Mouse (Mus musculus) yolk sac, embryonic 10.5 days (tissue): Measurements from ENCODE around the gene Cda.

Source experiments
- DNase-seq: peaks from one replicate; pipeline ENCODE4 v3.0.0-alpha.2; 2017; ENCODE audit warnings: low spot score

The Cda gene

DNA sequence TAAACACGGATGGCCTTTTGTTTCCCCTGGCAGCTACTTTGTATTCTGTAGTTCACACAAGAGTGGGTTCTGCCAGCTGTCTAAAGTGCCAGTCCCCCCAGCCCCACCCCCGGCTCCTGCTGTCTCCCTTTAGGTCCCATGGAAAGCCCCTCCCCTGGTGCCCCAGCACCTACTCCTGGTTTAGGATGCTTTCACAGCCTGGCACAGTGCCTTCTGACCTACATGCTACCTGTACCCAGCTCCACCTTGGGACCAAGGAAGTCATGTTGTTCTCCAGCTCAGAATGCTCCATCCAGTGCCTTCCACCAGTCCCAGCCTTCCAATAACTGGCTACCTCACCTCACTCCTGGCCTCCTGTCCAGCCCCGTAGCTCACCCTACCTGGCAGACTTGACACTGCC, 60.8 kb downstream of the Cda start:
- DNase-seq = no peak

DNA sequence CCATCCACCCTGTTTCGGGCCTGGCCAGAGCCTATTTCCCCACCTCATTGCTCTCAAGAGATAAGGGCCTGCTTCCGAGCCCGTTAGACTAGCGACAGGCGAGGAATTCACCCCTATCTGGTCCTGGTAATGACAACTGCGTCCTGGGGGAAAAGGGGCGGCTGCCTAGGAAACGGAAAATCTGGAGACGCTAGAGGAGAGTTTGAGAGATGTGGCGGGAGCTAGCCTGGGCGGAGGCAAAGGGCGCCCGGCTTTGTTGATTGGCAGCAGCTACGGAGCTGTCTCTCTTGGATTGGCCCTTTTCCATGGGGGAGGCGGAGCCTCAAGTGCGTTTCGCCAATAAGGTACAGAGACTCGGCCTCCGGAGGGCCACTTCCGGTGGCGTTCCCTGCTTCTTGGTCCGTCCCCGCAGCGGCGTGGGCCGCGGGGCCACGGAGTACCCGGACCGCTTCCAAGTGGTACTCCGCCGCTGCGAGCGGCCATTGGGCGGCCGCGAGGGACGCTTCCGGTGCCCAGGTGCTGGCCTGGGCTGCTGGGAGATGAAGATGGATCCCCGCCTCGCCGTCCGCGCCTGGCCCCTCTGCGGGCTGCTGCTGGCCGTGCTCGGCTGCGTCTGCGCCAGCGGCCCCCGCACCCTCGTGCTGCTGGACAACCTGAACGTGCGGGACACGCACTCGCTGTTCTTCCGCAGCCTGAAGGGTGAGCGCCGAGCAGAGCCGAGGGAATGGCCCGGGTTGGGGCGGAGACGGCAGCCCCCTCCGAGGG, 63.3 kb downstream of the Cda start, which contains the start of gene Ddost:
Gene Ddost, plus strand, starts transcription at position 391 of the 765 bp plus-strand sequence.
- peak; percentile 98 for DNase-seq

DNA sequence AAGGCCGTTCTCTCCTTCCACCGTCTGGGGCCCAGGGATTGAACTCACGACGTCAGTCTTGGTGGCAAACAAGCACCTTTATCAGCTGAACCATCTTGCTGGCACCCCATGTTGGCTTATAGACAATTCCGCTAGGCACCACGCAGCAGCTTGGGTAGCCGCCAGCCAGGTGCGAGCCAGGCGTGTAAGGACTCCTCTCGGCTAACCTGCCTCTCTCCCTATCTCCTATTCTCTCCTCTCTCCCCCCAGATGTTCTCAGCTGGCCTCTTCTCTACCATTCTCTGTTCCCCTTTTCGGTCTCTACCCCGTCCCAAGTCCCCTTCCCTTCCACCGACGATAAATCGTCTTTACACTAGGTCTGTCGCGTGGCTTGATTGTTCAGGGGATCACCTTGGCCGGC, 64.0 kb downstream of the Cda start:
- no peak for DNase-seq

DNA sequence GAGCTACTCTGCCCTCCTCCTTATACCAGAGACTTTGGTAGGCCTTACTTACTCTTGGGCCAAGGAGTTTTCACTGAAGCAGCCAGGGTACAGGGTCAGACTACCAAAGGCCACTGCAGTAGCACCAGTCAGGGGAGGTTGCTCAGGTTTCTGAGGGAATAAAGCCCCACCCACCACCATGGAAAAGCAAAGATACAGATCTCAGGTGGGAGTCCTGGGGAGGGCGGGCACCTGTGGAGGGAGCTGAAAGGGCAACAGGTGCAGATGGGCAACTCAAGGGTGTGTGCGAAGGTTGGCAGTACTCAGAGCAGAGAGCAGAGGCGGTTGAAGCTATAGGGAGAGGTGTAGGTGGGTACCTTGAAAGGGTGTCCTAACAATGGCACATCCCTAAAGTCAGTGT, 64.8 kb downstream of the Cda start:
- no peak for DNase-seq

DNA sequence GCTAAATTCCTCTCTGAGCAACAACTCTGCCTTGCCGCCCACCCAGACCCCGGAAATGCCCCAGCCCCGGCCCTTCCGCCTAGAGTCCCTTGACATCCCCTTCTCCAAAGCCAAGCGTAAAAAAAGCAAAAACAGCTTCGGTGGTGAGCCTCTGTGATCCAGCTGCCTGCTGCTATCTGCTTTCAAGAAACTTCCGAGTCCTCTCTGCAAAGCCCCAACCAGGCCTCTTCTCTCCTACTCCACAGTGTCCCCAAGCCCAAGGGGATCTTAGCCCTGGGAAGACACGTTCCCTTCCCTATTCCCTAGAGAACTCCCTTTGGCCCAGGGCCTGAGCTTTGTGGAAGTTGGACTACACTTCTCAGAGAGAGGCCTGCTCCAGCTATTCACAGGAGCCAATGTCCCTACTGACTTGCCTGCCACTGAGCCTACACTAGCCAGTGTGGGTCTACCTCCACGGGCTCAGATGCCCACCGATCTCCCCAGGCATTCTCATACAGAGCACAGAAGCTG, 66.5 kb downstream of the Cda start:
- DNase-seq = no peak

DNA sequence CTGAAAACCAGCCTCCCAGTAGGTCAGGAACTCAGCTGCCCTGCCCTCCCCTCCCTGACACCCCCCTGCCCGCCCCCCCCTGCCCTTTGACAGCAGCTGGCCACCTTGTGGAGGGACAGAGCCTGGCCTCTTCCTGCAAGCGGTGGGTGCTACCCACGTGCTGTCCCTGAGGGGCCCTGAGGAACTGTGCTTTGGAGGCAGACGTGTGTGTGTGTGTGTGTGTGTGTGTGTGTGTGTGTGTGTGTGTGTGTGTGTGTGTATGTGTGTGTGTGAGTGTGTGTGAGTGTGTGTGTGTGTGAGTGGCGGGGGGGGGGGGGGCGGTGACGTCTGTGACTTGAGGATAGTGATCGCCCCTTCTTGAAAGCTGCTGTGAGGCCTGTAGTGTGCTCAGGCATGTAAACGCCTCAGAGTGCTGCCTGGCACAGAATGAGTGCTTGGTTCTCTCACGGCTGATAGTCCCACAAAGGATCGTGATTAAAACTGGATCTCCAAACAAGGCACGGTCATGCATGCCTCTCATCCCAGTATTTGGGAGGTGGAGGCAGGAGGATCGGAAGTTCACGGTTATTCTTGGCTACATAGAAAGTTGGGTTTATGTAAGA, 73.7 kb downstream of the Cda start:
- DNase-seq = no peak

DNA sequence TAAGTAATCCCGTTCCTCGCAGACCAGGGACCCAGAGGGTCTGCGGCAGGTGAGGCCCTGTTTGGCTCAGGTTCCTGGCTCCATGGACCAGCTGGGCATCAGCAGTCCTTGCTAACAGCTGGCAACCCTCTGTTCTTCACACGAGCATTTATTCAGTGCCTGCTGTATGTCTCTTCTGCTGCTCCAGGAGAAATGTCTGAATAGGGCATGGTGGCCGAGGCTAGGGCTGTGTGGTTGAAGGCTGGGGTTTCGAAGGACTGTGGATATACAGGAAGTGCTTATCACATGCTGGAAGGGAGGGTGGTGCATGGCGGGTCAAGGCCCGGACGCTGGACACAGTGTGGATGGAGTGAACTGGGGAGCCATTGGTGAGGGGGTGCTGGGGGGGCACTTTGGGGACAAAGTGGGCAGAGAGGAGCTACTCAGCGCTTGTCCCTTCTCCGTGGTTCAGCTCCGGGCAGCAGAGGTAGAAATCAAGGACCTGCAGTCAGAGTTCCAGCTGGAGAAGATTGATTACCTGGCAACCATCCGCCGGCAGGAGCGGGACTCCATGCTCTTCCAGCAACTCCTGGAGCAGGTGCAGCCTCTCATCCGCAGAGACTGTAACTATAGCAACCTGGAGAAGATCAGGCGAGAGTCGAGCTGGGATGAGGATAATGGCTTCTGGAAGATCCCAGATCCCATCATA, 74.4 kb downstream of the Cda start:
- no peak for DNase-seq

DNA sequence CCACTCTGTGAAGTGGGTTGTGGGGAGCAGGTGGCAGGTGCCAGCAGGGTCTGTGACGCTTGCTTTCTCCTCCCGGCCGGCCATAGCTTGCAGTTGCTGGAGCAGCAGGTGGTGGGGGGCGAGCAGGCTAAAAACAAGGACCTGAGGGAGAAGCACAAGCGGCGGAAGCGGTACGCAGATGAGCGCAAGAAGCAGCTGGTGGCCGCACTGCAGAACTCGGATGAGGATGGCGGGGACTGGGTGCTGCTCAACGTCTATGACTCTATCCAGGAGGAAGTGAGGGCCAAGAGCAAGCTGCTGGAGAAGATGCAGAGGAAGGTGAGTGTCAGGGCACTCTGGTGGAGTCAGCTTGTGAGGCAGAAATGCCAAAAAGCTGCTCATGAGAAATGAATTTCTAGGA, 75.8 kb downstream of the Cda start:
- DNase-seq = no peak

DNA sequence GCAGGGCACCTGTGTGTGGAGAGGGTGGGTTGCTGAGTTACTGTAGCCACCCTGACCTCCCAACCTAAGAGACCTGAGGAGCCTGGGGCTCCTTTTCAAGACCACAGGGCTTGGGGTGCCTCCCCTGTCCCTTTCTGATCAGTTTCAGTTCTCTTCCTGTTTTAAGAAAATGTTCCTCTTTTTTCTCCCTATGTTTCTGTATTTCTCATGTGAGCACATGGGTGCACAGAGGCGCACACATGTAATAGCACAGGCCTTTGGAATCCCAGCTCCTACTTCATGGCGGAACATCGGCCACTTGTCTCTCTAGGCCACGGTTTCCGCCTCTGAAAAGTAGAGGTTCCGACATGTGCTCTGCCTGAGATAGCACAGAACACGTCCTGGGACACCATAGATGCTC, 79.1 kb downstream of the Cda start:
- DNase-seq = no peak
